Mouse (Mus musculus): ENCODE measurements around the gene a.

- TF ChIP-seq CTCF (IDR thresholded peaks at IDR 0.05; ENCODE audit: control insufficient read depth, insufficient read depth, insufficient replicate concordance, low read depth, low read length) (peak; percentile 16; the same call in 1 of the 2 replicates), POLR2A (IDR thresholded peaks at IDR 0.05; ENCODE audit: control insufficient read depth, low read depth, low read length) (no peak)
Measured at GRCm38 (mm10) chr2:154817788-154818187, 26.6 kb downstream of the a start.
